Mouse (Mus musculus) c-Kit-positive CD71-positive TER-119-positive erythroid progenitor cells, embryonic 14.5 days (primary cell): ENCODE results near the gene Arhgap32.

Experiments
- DNase-seq: peaks from one replicate; pipeline ENCODE4 v3.0.0-alpha.2; 2013; ENCODE audit warnings: low spot score

The Arhgap32 gene

GRCm38 (mm10) chr9:32192295-32193073 is 76.5 kb downstream of the Arhgap32 start:
- no peak for DNase-seq

GRCm38 (mm10) chr9:32204450-32204990 is 88.6 kb downstream of the Arhgap32 start:
- no peak for DNase-seq

GRCm38 (mm10) chr9:32207133-32207532 is 91.2 kb downstream of the Arhgap32 start:
- DNase-seq: no peak

- no peak for DNase-seq
These were observed 92.1 kb downstream of the Arhgap32 start for GRCm38 (mm10) chr9:32208071-32208470.

- no peak for DNase-seq
These were observed 101.1 kb downstream of the Arhgap32 start for GRCm38 (mm10) chr9:32216820-32217567.

GRCm38 (mm10) chr9:32219400-32219799 is 103.5 kb downstream of the Arhgap32 start:
- no peak for DNase-seq

GRCm38 (mm10) chr9:32222184-32222583 is 106.2 kb downstream of the Arhgap32 start:
- no peak for DNase-seq

- no peak for DNase-seq
These were observed 108.0 kb downstream of the Arhgap32 start for GRCm38 (mm10) chr9:32223739-32224529.

- DNase-seq: no peak
These were observed 109.0 kb downstream of the Arhgap32 start for GRCm38 (mm10) chr9:32224937-32225336.

GRCm38 (mm10) chr9:32225584-32225983 is 109.6 kb downstream of the Arhgap32 start:
- no peak for DNase-seq

GRCm38 (mm10) chr9:32227034-32227433 is 111.1 kb downstream of the Arhgap32 start:
- DNase-seq: no peak

GRCm38 (mm10) chr9:32233593-32233992 is 117.7 kb downstream of the Arhgap32 start:
- DNase-seq: no peak

GRCm38 (mm10) chr9:32234767-32235489 is 119.0 kb downstream of the Arhgap32 start:
- DNase-seq: no peak

- no peak for DNase-seq
These were observed 123.0 kb downstream of the Arhgap32 start for GRCm38 (mm10) chr9:32238899-32239298.

GRCm38 (mm10) chr9:32239427-32239826 is 123.5 kb downstream of the Arhgap32 start:
- no peak for DNase-seq

GRCm38 (mm10) chr9:32240449-32240848 is 124.5 kb downstream of the Arhgap32 start:
- no peak for DNase-seq

- no peak for DNase-seq
These were observed 125.8 kb downstream of the Arhgap32 start for GRCm38 (mm10) chr9:32241637-32242199.

GRCm38 (mm10) chr9:32242921-32243617 is 127.1 kb downstream of the Arhgap32 start:
- no peak for DNase-seq

- DNase-seq: no peak
These were observed 129.3 kb downstream of the Arhgap32 start for GRCm38 (mm10) chr9:32245237-32245636.

- no peak for DNase-seq
These were observed 130.3 kb downstream of the Arhgap32 start for GRCm38 (mm10) chr9:32246123-32246716.
